Mouse (Mus musculus) adrenal gland (tissue): ENCODE measurements around the gene Kank4.

Source experiments
- intact Hi-C: fragments of 180-260 bp; cut with DNase I; formaldehyde crosslinking; loops from one replicate; pipeline ENCODE4 v1.15.1; 2025

The Kank4 gene

DNA sequence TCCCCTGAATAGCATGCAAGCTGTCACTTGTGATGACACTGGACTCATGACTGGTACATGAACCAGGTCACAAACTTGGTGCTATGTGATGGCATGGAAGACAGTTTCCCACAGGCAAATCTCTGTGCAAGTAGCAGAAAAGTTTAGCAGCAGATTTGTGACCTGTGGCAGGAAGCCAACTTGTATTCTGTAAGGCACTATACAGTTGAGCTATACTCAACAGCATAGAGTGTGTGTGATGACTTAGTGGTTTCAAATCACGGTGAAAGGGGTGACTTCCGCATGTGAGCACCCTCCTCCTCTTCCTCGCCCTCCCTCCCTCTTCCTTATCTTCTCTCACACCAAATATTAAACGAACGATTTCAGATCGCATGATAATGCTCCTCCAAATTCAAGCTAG lies 39.9 kb downstream of the Kank4 start:
- intact Hi-C loops: no loop called here

- intact Hi-C loops: no loop called here
Measured at GRCm38 (mm10) chr4:98776721-98777427, 40.5 kb downstream of the Kank4 start.

GRCm38 (mm10) chr4:98773785-98774184 lies 43.6 kb downstream of the Kank4 start:
- intact Hi-C loops: no loop called here

- intact Hi-C loops: no loop called here
Measured at GRCm38 (mm10) chr4:98767134-98768133, 49.9 kb downstream of the Kank4 start.

DNA sequence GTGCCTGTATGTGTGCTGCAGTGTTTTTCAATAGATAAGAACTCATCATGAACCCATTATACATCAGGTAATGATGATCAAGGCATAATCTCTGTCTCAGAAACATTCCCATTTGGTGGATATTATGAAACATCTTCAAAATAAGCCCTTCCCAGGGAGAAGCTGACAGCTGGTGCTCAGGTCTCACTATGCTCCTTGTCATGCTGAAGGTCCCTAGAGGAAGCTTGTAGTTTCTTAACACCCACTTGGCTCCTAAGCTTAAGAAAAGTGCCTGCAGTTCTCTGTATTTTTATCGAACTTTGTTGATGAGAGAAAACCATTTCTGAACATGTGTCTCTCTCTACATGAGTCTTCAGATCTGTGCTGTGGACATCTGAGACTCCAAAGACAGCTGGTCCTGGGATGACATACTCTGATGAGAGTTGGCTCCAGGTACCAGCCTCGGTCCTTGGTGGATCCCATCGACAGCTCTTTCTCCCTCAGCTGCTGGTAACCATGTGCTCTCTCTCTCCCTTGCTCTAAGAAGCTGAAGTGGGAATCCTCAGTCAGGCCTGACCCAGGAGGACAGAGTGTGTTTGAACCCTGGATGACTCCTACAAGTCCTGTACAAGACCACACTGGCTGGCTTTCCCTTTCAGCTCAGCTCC lies 58.3 kb downstream of the Kank4 start:
- intact Hi-C loops: no loop called here

DNA sequence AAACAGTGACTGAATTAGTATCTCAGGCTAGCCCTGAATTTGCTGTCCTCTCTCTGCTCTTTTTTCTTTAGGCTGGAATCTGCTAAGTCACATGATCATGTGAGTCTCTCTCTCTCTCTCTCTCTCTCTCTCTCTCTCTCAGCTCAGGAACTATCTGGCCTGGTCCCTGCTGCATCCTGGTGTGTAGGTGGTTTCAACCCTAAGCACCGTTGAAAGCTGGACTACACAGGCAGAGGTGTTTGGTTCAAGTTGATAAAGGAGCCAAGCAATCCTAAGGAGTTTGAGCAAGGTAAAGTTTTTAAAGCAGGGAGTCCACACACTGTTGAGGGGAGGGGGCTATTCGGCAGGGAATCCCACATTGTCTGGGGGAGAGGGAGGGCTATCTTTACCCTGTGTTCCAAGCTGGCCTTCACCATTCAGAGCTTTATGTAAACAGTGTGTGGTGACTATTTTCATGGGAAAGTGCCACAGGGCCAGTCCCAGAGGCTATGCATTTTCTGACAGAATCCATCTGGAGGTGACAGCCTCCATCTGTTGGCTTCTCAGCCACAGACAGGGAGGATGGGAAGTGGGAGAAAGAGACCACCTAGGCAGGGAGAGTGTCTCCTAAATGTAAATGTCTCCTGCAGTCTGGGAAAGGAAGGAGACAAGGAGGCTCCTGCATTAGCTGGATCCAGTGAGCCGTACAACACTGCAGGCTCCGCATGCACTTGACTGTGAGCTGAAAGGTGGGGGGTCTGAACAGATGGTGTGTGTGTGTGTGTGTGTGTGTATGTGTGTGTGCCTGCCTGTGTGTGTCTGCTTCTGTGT lies 59.1 kb downstream of the Kank4 start:
- intact Hi-C loops: no loop called here

DNA sequence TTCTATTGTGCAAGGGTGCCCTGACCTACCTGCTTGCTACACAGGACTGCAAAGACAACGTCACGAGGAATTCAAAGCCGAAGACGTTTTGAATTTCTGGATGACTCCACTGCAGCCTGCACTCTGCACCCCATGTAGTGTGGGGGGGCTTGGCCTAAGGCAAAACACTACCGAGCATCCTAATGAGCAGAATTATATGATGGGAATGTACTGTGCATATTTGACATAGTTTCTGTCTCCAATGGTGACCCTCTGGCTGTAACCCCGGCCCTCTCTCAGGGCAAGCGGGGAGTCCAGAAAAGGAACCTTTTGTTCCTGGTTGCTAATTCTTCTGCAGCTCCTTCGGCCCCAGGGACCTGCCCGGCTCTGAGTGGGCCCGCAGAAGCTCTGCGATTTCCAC lies 61.2 kb downstream of the Kank4 start:
- intact Hi-C loops: no loop called here

DNA sequence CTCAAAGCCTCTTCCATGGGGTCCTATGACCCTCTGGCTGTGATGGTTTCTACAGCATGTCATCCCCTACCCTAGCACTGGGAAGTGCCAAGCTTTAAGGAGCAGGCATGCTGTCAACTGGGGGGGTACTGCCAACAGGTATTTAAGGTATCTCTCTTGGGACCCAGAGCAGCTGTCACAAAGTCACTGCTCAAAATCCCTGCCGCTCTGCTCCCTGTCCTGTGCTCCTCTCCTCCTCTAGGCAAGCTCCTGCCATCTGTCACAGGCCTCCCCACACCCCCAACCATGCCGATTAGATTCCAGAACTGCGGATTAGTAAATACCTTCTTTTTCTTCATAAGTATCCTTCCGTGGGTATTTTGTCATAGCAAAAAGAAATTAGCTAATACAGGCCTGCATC lies 62.9 kb downstream of the Kank4 start:
- intact Hi-C loops: no loop called here

GRCm38 (mm10) chr4:98743906-98744210 lies 73.5 kb downstream of the Kank4 start:
- intact Hi-C loops: no loop called here

DNA sequence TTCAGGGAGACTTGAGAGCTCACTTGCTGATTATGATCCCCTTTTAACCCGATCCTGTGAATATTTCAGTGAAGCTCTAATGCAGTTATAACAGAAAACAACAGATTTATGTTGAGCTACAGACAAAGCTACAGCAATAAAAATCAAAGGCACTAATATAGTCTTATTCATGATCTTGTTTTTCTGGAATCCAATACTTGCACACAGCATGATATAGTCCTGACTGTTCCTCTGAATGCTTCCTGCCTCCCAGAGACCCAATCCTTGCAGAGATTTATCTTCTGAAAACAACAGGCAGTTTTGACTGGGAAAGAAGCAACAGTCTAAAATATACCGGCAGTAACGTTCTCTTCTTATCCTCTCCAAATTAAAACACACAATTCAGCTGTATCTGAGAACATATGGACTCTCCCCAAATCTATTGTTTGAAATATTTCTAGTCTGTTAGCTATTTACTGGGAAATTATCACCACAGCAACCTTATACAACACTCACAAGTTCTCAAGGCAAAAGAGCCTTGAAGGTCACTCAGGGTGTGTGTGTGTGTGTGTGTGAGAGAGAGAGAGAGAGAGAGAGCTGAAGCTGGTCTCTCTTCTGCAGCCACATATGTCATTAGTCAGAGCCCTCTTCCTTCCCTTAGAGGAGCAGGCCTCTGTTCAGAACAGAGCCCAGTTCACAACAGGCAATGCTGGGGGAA lies 74.0 kb downstream of the Kank4 start:
- intact Hi-C loops: no loop called here

- intact Hi-C loops: loop anchor here (2.0 kb wide), 1 partner anchor 147 kb away; no protein-coding TSS in a partner anchor
Measured at GRCm38 (mm10) chr4:98739753-98740152, 77.6 kb downstream of the Kank4 start.

GRCm38 (mm10) chr4:98733660-98734059 lies 83.7 kb downstream of the Kank4 start:
- intact Hi-C loops: no loop called here

DNA sequence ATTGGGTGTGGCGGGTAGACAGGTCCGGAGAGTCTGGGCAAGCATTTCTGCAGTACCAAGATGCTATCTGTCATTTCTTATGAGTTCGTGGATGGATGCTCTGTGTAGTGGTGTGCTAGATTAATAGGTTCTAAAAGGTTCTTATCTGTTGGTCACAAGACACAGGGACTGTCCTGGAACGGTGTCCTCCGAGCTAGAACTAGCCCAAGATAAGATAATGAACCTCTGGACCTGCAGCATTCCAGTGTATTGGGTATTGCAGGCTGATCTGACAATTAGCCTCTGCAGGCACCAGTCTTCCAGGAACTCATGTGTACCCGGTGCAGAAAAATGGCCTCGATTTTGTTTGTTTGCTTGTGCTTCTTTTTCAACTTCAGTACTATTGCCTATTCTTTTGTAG lies 88.6 kb downstream of the Kank4 start:
- intact Hi-C loops: no loop called here

DNA sequence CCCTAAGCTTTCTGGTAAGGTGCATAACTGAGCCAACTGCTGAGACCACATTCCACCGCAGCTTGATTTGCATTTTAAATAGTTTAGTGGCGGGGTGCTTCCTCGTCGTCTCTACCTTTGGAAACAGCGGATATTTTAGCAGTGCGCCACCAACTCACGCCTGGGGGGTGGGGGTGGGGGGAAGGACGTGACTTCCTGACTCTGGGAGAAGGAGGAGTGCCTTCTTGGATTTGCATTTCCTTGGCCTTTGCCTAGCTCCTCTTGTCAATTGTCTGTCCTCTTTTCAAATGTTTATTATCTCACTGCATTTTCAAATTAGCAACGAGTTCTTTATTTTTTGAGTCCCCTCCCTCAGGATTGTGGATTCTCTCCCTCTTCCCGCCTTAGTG lies 89.4 kb downstream of the Kank4 start:
- intact Hi-C loops: no loop called here

DNA sequence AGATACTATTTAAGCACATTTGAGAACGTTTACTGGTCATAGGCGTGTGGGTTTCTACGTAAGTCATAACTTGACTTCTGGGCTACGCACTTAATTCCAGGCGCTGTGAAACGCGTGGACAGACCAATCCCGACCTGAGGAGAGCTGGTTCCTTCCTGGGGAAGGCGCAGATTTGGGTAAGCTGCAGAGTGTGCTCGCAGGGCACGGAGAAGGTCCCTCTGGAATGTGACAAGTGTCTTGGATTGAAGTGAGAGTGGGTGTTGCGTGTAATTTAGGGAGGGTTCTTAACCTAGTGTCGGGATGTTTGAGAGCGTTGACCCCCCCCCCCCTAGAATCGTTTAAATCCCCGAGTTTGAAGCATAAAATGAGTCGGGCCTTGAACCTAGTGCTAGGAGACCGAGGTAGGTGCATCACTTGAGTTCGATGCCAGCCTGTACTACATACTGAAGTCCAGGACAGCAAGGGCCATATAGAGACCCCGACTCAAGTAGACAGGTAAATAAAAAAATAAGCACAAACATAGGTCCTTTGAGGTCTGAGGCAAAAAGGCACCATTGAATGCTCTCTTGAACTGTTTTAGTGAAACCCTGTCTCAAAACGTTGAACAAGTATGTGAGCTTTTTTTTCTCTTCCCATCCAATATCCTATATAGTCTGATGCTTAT lies 89.9 kb downstream of the Kank4 start:
- intact Hi-C loops: no loop called here

DNA sequence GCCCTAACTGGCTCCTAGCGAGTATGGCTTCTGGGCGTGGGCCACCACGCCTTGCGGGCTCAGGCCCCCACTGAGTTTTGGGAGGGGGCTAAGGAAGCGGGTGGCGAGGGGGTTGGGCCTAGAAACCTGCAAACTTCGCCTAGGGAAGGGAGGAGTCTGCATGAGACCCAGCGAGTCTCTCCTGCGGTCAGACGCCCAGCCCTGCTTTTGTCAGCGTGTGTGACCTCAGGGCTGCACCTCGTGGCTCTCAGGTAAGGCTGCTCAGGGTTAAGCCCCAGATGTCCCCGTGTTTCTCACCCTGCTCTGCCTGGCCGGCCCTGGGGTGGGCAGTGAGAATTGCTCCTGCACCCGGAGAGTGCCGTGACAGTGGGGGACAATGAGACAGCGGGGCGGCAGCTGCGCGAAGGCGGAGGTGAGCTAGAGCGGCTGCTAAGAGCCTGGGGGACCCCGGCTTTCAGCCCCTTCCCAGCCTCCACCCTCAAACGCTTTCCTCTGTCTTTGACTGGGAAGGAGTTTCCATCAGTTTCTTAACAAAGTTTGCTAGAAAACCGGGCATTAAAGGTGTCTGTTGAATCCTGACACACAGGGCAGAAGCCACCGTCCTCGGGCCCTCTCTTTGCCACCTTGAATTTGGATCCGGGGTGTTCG lies 90.6 kb downstream of the Kank4 start, which contains the start of gene L1td1:
Gene L1td1, plus strand, starts transcription at position 145 of the 648 bp plus-strand sequence.
- intact Hi-C loops: no loop called here

DNA sequence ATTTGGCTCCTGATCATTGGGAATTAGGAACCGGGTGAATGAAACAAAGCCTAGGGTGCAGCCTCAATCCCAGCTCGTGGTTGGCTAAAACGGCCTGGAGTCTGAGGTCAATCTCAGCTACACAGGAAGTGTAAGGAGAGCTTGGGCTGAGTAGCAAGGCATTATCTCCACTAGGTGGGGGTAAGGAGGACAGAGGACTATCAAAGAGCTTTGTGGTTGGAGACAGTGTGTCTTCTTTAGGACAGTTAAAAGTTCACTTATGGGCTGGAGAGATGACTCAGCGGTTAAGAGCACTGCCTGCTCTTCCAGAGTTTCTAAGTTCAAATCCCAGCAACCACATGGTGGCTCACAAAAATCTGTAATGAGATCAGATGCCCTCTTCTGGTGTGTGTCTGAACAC lies 91.9 kb downstream of the Kank4 start:
- intact Hi-C loops: no loop called here

DNA sequence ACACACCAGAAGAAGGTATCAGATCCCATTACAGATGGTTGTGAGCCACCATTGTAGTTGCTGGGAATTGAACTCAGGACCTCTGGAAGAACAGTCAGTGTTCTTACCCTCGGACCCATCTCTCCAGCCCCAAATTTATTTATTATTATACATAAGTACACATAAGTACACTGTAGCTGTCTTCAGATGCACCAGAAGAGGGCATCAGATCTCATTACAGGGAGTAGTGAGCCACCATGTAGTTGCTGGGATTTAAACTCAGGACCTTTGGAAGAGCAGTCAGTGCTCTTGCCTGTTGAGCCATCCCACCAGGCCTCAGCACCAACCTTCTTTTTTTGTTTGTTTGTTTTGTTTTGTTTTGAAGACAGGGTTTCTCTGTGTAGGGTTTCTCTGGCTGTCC lies 92.7 kb downstream of the Kank4 start:
- intact Hi-C loops: loop anchor here (5.0 kb wide), 1 partner anchor 163 kb away; no protein-coding TSS in a partner anchor

DNA sequence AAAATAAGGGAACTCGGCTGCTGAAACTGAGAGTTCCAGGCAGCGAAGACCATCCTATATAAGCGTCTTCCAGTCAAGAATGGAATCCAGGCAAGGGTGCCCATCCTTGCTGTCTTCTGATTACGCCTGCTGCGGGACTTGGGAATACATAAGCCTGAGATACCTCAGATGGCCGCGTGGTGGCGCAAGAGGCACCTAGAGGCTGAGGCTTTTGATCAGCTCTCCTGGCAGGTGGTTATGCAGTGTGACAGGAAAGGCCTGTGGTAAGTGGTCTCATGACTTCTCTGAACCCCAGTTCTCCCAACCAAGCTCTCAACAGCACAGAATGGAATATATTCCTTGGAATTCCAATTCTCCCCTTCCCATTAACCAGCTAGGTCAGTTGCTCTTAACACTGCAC lies 94.9 kb downstream of the Kank4 start:
- intact Hi-C loops: loop anchor here (5.0 kb wide), 1 partner anchor 165 kb away; no protein-coding TSS in a partner anchor
